Mouse (Mus musculus) adipocyte (in vitro differentiated cells): Measurements from ENCODE around the gene Sumo1.

Source experiments
- DNase-seq: peaks from one replicate; pipeline ENCODE4 v3.0.0-alpha.2; 2016; ENCODE audit warnings: low spot score

The Sumo1 gene

GRCm38 (mm10) chr1:59593622-59594035 is 77.0 kb downstream of the Sumo1 start:
- DNase-seq: no peak

- DNase-seq: no peak
Measured at GRCm38 (mm10) chr1:59592876-59593275, 77.8 kb downstream of the Sumo1 start.

- DNase-seq: no peak
Measured at GRCm38 (mm10) chr1:59592359-59592758, 78.3 kb downstream of the Sumo1 start.

- no peak for DNase-seq
Measured at GRCm38 (mm10) chr1:59589271-59589670, 81.4 kb downstream of the Sumo1 start.

GRCm38 (mm10) chr1:59584656-59585410 is 85.8 kb downstream of the Sumo1 start:
- DNase-seq: peak; percentile 32

GRCm38 (mm10) chr1:59580880-59581279 is 89.8 kb downstream of the Sumo1 start:
- no peak for DNase-seq

GRCm38 (mm10) chr1:59580131-59580751 is 90.4 kb downstream of the Sumo1 start:
- no peak for DNase-seq

GRCm38 (mm10) chr1:59579327-59579726 is 91.3 kb downstream of the Sumo1 start:
- no peak for DNase-seq

- no peak for DNase-seq
Measured at GRCm38 (mm10) chr1:59578770-59579169, 91.9 kb downstream of the Sumo1 start.

- DNase-seq: no peak
Measured at GRCm38 (mm10) chr1:59574262-59575187, 96.1 kb downstream of the Sumo1 start.

- no peak for DNase-seq
Measured at GRCm38 (mm10) chr1:59573843-59574242, 96.8 kb downstream of the Sumo1 start.

GRCm38 (mm10) chr1:59571502-59571901 is 99.1 kb downstream of the Sumo1 start:
- no peak for DNase-seq

- no peak for DNase-seq
Measured at GRCm38 (mm10) chr1:59570767-59571166, 99.9 kb downstream of the Sumo1 start.

- no peak for DNase-seq
Measured at GRCm38 (mm10) chr1:59569301-59569700, 101.3 kb downstream of the Sumo1 start.

- DNase-seq: no peak
Measured at GRCm38 (mm10) chr1:59568283-59568682, 102.4 kb downstream of the Sumo1 start.

GRCm38 (mm10) chr1:59567521-59567920 is 103.1 kb downstream of the Sumo1 start:
- DNase-seq: no peak

- DNase-seq: no peak
Measured at GRCm38 (mm10) chr1:59566926-59567325, 103.7 kb downstream of the Sumo1 start.

GRCm38 (mm10) chr1:59566281-59566680 is 104.4 kb downstream of the Sumo1 start:
- DNase-seq: no peak

- DNase-seq: no peak
Measured at GRCm38 (mm10) chr1:59565804-59566203, 104.8 kb downstream of the Sumo1 start.

GRCm38 (mm10) chr1:59563581-59563980 is 107.1 kb downstream of the Sumo1 start:
- DNase-seq: no peak

GRCm38 (mm10) chr1:59553708-59554107 is 116.9 kb downstream of the Sumo1 start:
- no peak for DNase-seq

- no peak for DNase-seq
Measured at GRCm38 (mm10) chr1:59550996-59551395, 119.6 kb downstream of the Sumo1 start.

GRCm38 (mm10) chr1:59550227-59550626 is 120.4 kb downstream of the Sumo1 start:
- DNase-seq: no peak
